Mouse (Mus musculus): ENCODE measurements around the gene 4921517D22Rik.

DNA sequence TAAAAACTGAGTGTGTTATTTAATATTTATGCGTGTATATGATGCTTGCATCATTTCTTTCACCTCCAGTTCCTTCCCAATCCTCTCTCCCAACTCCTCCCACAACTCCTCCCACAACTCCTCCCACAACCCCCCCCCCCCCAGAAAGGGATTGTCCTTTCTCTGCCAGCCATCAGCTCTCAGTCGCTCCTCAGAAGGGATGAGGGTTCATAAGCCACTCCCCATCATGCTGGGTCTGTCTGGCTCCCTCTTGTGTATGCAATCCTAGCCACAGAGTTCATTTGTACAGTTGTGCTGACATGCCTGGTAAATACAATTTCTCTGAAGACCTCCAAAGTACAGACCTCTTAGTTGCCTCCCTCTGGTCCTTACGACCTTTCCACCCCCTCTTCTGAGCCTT, 41.3 kb upstream of the 4921517D22Rik start:
- TF ChIP-seq POLR2A (IDR thresholded peaks at IDR 0.05; ENCODE audit: control insufficient read depth, extremely low read depth, insufficient read depth, low read length, poor library complexity): no peak
- TF ChIP-seq CTCF (IDR thresholded peaks at IDR 0.05; ENCODE audit: borderline replicate concordance, control insufficient read depth, extremely low read depth, insufficient read depth, low read length, poor library complexity): no peak

Data from thymus, adult 2 months (tissue).